Mouse (Mus musculus) liver, embryonic 11.5 days (tissue): ENCODE measurements around the gene Spatc1l. TPM values are rescaled to one million over a fixed set of nuclear protein-coding genes. Genes with fewer than 3 reads are reported as not detected.

Experiments used
- ATAC-seq: fragments of 200-750 bp; cut with Nextera tagmentation; replicated peaks from 2 replicates; pipeline ENCODE4 v1.8.0; 2017; ENCODE audit warnings: moderate number of reproducible peaks, mild to moderate bottlenecking, moderate TSS enrichment, moderate library complexity; ENCODE audit not compliant: low FRiP score
- DNase-seq: peaks from one replicate; pipeline ENCODE4 v3.0.0-alpha.2; 2017; ENCODE audit warnings: low spot score
- H3K27ac ChIP-seq: fragments of 300-500 bp; sonication (generic); 2 replicates; pipeline ENCODE4 v1.5.1; 2014; ENCODE audit warnings: mild to moderate bottlenecking, low read depth, low read length, control low read depth
- H3K27me3 ChIP-seq: fragments of 300-500 bp; sonication (generic); replicated peaks from 2 replicates; pipeline ENCODE4 v1.6.1; 2014; ENCODE audit warnings: low read length, mixed read lengths; ENCODE audit not compliant: control insufficient read depth, insufficient read depth
- H3K36me3 ChIP-seq: fragments of 300-500 bp; sonication (generic); 2 replicates; pipeline ENCODE4 v1.6.1; 2014; ENCODE audit warnings: mild to moderate bottlenecking, low read length, moderate library complexity, mixed read lengths; ENCODE audit not compliant: control insufficient read depth, insufficient read depth
- H3K4me1 ChIP-seq: fragments of 300-500 bp; sonication (generic); replicated peaks from 2 replicates; pipeline ENCODE4 v1.6.1; 2014; ENCODE audit warnings: low read length, mixed read lengths; ENCODE audit not compliant: control insufficient read depth, insufficient read depth
- H3K4me2 ChIP-seq: fragments of 300-500 bp; sonication (generic); 2 replicates; pipeline ENCODE4 v1.6.1; 2014; ENCODE audit warnings: mild to moderate bottlenecking, control low read depth, moderate library complexity
- H3K4me3 ChIP-seq: fragments of 300-500 bp; sonication (generic); 2 replicates; pipeline ENCODE4 v1.5.1; 2014; ENCODE audit warnings: low read depth, low read length, control low read depth
- H3K9ac ChIP-seq: fragments of 300-500 bp; sonication (generic); 2 replicates; pipeline ENCODE4 v1.6.1; 2014; ENCODE audit warnings: low read depth, low read length, control low read depth
- H3K9me3 ChIP-seq: fragments of 300-500 bp; sonication (generic); 2 replicates; pipeline ENCODE4 v1.6.1; 2016; ENCODE audit warnings: low read length, inconsistent platforms, mixed read lengths; ENCODE audit not compliant: control insufficient read depth
- WGBS: fragments of 180-500 bp; shearing (Covaris S2); extraction: QIAGEN DNeasy Blood & Tissue Kit; methylation state at CpG from one replicate; pipeline ENCODE4 v1.1.7; 2014; 5-methylcytosine and 5-hydroxymethylcytosine counted together
- polyA plus RNA-seq: library from polyadenylated mRNA; unstranded; fragments of >200 nt; fragmentation: Nextera tagmentation; extraction: Ambion mirVana; gene quantifications from 2 replicates; pipeline ENCODE4 v1.2.1, GENCODE M21; 2014

Spatc1l gene
- polyA plus RNA-seq: not detected in 2 replicates

- Histone ChIP-seq H3K9me3 (no peaks in the 10 kb centered on the region), H3K36me3 (no peaks in the 10 kb centered on the region), H3K9ac (no peak within 1 kb of the TSS), H3K4me1 (no peaks in the 10 kb centered on the region), H3K27ac (no peak within 1 kb of the TSS), H3K4me3 (no peak within 1 kb of the TSS), H3K27me3 (no peaks in the 10 kb centered on the region), H3K4me2 (no peak within 1 kb of the TSS)
- 82% methylated on average over 10 of the region's 10 CpGs for WGBS
- ATAC-seq (no peak), DNase-seq (no peak)
Measured at GRCm38 (mm10) chr10:76561972-76562371, at the start of gene Spatc1l. Gene Spatc1l, plus strand, starts transcription at chr10:76562272.

GRCm38 (mm10) chr10:76512965-76513583 is 49.0 kb upstream of the Spatc1l start:
- Histone ChIP-seq H3K27ac (no peak overlapping the region), H3K27me3 (no peaks in the 10 kb centered on the region), H3K4me2 (no peak overlapping the region), H3K9me3 (0 out of 2 replicates have a peak, but pooled peaks cover 2% of the 10 kb centered on the region), H3K4me3 (no peak overlapping the region), H3K9ac (no peak overlapping the region), H3K4me1 (no peaks in the 10 kb centered on the region), H3K36me3 (peaks cover 26% of the 10 kb centered on the region)
- 49% methylated on average over 5 of the region's 5 CpGs for WGBS
- DNase-seq (peak; percentile 79), ATAC-seq (peak; percentile 86)

- no peak overlapping the region for H3K27ac ChIP-seq
- 1% methylated on average over 11 of the region's 11 CpGs for WGBS
- DNase-seq (no peak), ATAC-seq (peak; percentile 32)
- no peaks in the 10 kb centered on the region for H3K27me3 ChIP-seq
- H3K9me3 ChIP-seq: no peaks in the 10 kb centered on the region
- H3K9ac ChIP-seq: no peak overlapping the region; the same call in 1 of the 2 replicates
- H3K36me3 ChIP-seq: peaks cover 18% of the 10 kb centered on the region
- H3K4me2 ChIP-seq: peak overlapping the region; percentile 79
- peaks cover 4% of the 10 kb centered on the region for H3K4me1 ChIP-seq
- H3K4me3 ChIP-seq: peak overlapping the region; percentile 75
Measured at GRCm38 (mm10) chr10:76530922-76531321, 31.1 kb upstream of the Spatc1l start.

GRCm38 (mm10) chr10:76531375-76531774 is 30.7 kb upstream of the Spatc1l start, which contains the start of gene Lss:
Gene Lss, plus strand, starts transcription at chr10:76531588.
- peak within 1 kb of the TSS; percentile 64 for H3K9ac ChIP-seq
- ATAC-seq (peak; percentile 99), DNase-seq (peak; percentile 95)
- peak within 1 kb of the TSS; percentile 66 for H3K27ac ChIP-seq
- peak within 1 kb of the TSS; percentile 75 for H3K4me3 ChIP-seq
- peak within 1 kb of the TSS; percentile 79 for H3K4me2 ChIP-seq
- peaks cover 4% of the 10 kb centered on the region for H3K4me1 ChIP-seq
- H3K27me3 ChIP-seq: no peaks in the 10 kb centered on the region
- under 1% methylated on average over 30 of the region's 37 CpGs for WGBS
- no peaks in the 10 kb centered on the region for H3K9me3 ChIP-seq
- H3K36me3 ChIP-seq: peaks cover 23% of the 10 kb centered on the region

GRCm38 (mm10) chr10:76531828-76532227 is 30.2 kb upstream of the Spatc1l start:
- 2% methylated on average over 14 of the region's 14 CpGs for WGBS
- H3K27ac ChIP-seq: peak overlapping the region; percentile 66
- H3K4me3 ChIP-seq: peak overlapping the region; percentile 75
- ATAC-seq (peak; percentile 8; the same call in 1 of the 2 replicates), DNase-seq (no peak)
- no peaks in the 10 kb centered on the region for H3K9me3 ChIP-seq
- H3K9ac ChIP-seq: peak overlapping the region; percentile 64
- H3K4me2 ChIP-seq: peak overlapping the region; percentile 79
- no peaks in the 10 kb centered on the region for H3K27me3 ChIP-seq
- H3K36me3 ChIP-seq: peaks cover 25% of the 10 kb centered on the region
- peaks cover 4% of the 10 kb centered on the region for H3K4me1 ChIP-seq

- no peak overlapping the region for H3K9ac ChIP-seq
- ATAC-seq: no peak
- peaks cover 4% of the 10 kb centered on the region for H3K4me1 ChIP-seq
- peaks cover 36% of the 10 kb centered on the region for H3K36me3 ChIP-seq
- no peak overlapping the region for H3K4me3 ChIP-seq
- DNase-seq: no peak
- H3K27ac ChIP-seq: no peak overlapping the region
- no peaks in the 10 kb centered on the region for H3K27me3 ChIP-seq
- no peaks in the 10 kb centered on the region for H3K9me3 ChIP-seq
- H3K4me2 ChIP-seq: no peak overlapping the region
- WGBS: 95% methylated on average over 7 of the region's 7 CpGs
Measured at GRCm38 (mm10) chr10:76535526-76535925, 26.5 kb upstream of the Spatc1l start.

GRCm38 (mm10) chr10:76537619-76538018 is 24.5 kb upstream of the Spatc1l start:
- ATAC-seq: no peak
- H3K9ac ChIP-seq: no peak overlapping the region
- H3K9me3 ChIP-seq: no peaks in the 10 kb centered on the region
- no peak overlapping the region for H3K27ac ChIP-seq
- peaks cover 44% of the 10 kb centered on the region for H3K36me3 ChIP-seq
- H3K4me1 ChIP-seq: no peaks in the 10 kb centered on the region
- DNase-seq: no peak
- H3K4me2 ChIP-seq: no peak overlapping the region
- no peaks in the 10 kb centered on the region for H3K27me3 ChIP-seq
- no peak overlapping the region for H3K4me3 ChIP-seq
- WGBS: 86% methylated on average over 9 of the region's 9 CpGs

- DNase-seq (no peak), ATAC-seq (0 out of 2 replicates have a peak, but pooled peaks have one; percentile 12)
- WGBS: 78% methylated on average over 11 of the region's 11 CpGs
- Histone ChIP-seq H3K27ac (no peak overlapping the region), H3K9me3 (no peaks in the 10 kb centered on the region), H3K36me3 (peaks cover 27% of the 10 kb centered on the region), H3K4me2 (no peak overlapping the region), H3K27me3 (no peaks in the 10 kb centered on the region), H3K9ac (no peak overlapping the region), H3K4me1 (no peaks in the 10 kb centered on the region), H3K4me3 (no peak overlapping the region)
Measured at GRCm38 (mm10) chr10:76541336-76542085, 20.6 kb upstream of the Spatc1l start.
